8 mouse cellular contexts compared by ENCODE assay signal in genomic region chr19:10959085-10959977, GRCm38 (mm10). TPM values are rescaled to one million over a fixed set of nuclear protein-coding genes. Genes with fewer than 3 reads are reported as not detected.
DNase-seq lines count a peak whose midpoint lies in the region; ATAC-seq and TF ChIP-seq lines count a peak whose summit lies in the region.

No protein-coding gene starts in this region.

- peak; percentile 65 to 73 for DNase-seq in layer of hippocampus, adult 2 months (ENCODE audit: low spot score in 2 of 2)
- DNase-seq in layer of hippocampus, adult 9-11 months: no peak
- peak; percentile 46 to 68 for DNase-seq in cerebellum, postnatal 25 days
- peak; percentile 26 for DNase-seq in gastrocnemius, postnatal 25 days

- TF ChIP-seq POLR2A in ES-Bruce4 (IDR thresholded peaks at IDR 0.05; ENCODE audit: insufficient read depth, low read length): no peak

- ATAC-seq in kidney, embryonic 16.5 days (ENCODE audit: low FRiP score, low TSS enrichment): peak; percentile 61
- peak; percentile 93 for ATAC-seq in megakaryocyte progenitor cell, adult 5-6 weeks (replicated peaks; ENCODE audit: poor library complexity)
- ATAC-seq in stomach, embryonic 16.5 days (ENCODE audit: insufficient read depth, low FRiP score): peak; percentile 55; the same call in 1 of the 2 replicates

- H3K4me3 ChIP-seq in layer of hippocampus, adult 2 months: no peak overlapping the region
- H3K4me3 ChIP-seq in ES-Bruce4 (ENCODE audit: low read depth, low read length): no peak overlapping the region
- no peak overlapping the region for H3K4me3 ChIP-seq in kidney, embryonic 16.5 days (ENCODE audit: low read length)
- no peak overlapping the region for H3K4me3 ChIP-seq in stomach, embryonic 16.5 days (replicated peaks; ENCODE audit: low read length)

- TF ChIP-seq EP300 in ES-Bruce4 (IDR thresholded peaks at IDR 0.05; ENCODE audit: insufficient read depth, low read depth, low read length): no peak

- WGBS in kidney, embryonic 16.5 days: 37% methylated on average over 11 of the region's 11 CpGs
- whole genome bisulfite sequencing in stomach, embryonic 16.5 days: 31% methylated on average over 11 of the region's 11 CpGs

- H3K4me2 ChIP-seq in kidney, embryonic 16.5 days (replicated peaks; ENCODE audit: low read depth, low read length): no peak overlapping the region
- no peak overlapping the region for H3K4me2 ChIP-seq in stomach, embryonic 16.5 days (ENCODE audit: low read depth, low read length)

- no peaks in the 10 kb centered on the region for H3K27me3 ChIP-seq in ES-Bruce4 (ENCODE audit: control insufficient read depth, insufficient read depth, low read length, poor library complexity, severe bottlenecking)
- peaks cover 8% of the 10 kb centered on the region; the same call in 1 of the 2 replicates for H3K27me3 ChIP-seq in kidney, embryonic 16.5 days (ENCODE audit: insufficient read depth, low read length)
- H3K27me3 ChIP-seq in stomach, embryonic 16.5 days (ENCODE audit: control insufficient read depth, insufficient read depth, low read length): no peaks in the 10 kb centered on the region

- no peaks in the 10 kb centered on the region for H3K4me1 ChIP-seq in ES-Bruce4 (ENCODE audit: control insufficient read depth, insufficient read depth, low read length)
- no peaks in the 10 kb centered on the region for H3K4me1 ChIP-seq in kidney, embryonic 16.5 days (ENCODE audit: insufficient read depth, low read length)
- peaks cover 3% of the 10 kb centered on the region; the same call in 1 of the 2 replicates for H3K4me1 ChIP-seq in stomach, embryonic 16.5 days (ENCODE audit: control insufficient read depth, insufficient read depth, low read length)

- H3K27ac ChIP-seq in layer of hippocampus, adult 2 months: no peak overlapping the region
- no peak overlapping the region for H3K27ac ChIP-seq in ES-Bruce4 (ENCODE audit: insufficient read depth, low read length)
- no peak overlapping the region for H3K27ac ChIP-seq in kidney, embryonic 16.5 days (ENCODE audit: low read length)
- no peak overlapping the region for H3K27ac ChIP-seq in stomach, embryonic 16.5 days (ENCODE audit: low read length)

- H3K9ac ChIP-seq in ES-Bruce4 (ENCODE audit: low read depth, poor library complexity, severe bottlenecking): no peak overlapping the region
- no peak overlapping the region for H3K9ac ChIP-seq in kidney, embryonic 16.5 days (replicated peaks; ENCODE audit: low read length)
- 0 out of 2 replicates have a peak overlapping the region, but pooled peaks have one; percentile 21 for H3K9ac ChIP-seq in stomach, embryonic 16.5 days (ENCODE audit: low read length)

- no peaks in the 10 kb centered on the region for H3K36me3 ChIP-seq in ES-Bruce4 (ENCODE audit: control insufficient read depth, insufficient read depth, low read length, poor library complexity, severe bottlenecking)
- H3K36me3 ChIP-seq in kidney, embryonic 16.5 days (ENCODE audit: insufficient read depth, low read length): no peaks in the 10 kb centered on the region
- no peaks in the 10 kb centered on the region for H3K36me3 ChIP-seq in stomach, embryonic 16.5 days (ENCODE audit: control insufficient read depth, insufficient read depth, low read length)

- H3K9me3 ChIP-seq in ES-Bruce4 (replicated peaks; ENCODE audit: control insufficient read depth, insufficient read depth, low read length, poor library complexity, severe bottlenecking): no peaks in the 10 kb centered on the region
- no peaks in the 10 kb centered on the region for H3K9me3 ChIP-seq in kidney, embryonic 16.5 days (ENCODE audit: low read length)
- no peaks in the 10 kb centered on the region for H3K9me3 ChIP-seq in stomach, embryonic 16.5 days (replicated peaks; ENCODE audit: control insufficient read depth, low read length)

- TF ChIP-seq CTCF in layer of hippocampus, adult 2 months (conservative IDR thresholded peaks at IDR 0.05): peak; percentile 91
- peak; percentile 38 for TF ChIP-seq CTCF in ES-Bruce4 (IDR thresholded peaks at IDR 0.05; ENCODE audit: low read depth, low read length)

RNA-seq across cellular contexts. Expression of gene Ccdc86, which starts 10.3 kb away (rescaled TPM):
- total RNA-seq in layer of hippocampus, adult 2 months (2021): 1 to 10 TPM; 7.9 to 9.7 TPM
- 16.9 and 17.8 TPM in 2 replicates for polyA plus RNA-seq in ES-Bruce4 (2011; ENCODE audit: insufficient read depth, insufficient read length, low read depth, missing spikeins)
- total RNA-seq in gastrocnemius, postnatal 25 days (2021): 10 to 100 TPM; 10.5 to 15.5 TPM
- polyA plus RNA-seq in kidney, embryonic 16.5 days (2015; fragmentation: Nextera tagmentation; extraction: Ambion mirVana): 32.2 and 33.5 TPM in 2 replicates
- 28.1 and 31.0 TPM in 2 replicates for total RNA-seq in megakaryocyte progenitor cell, adult 5-6 weeks (2015)
- total RNA-seq in megakaryocyte progenitor cell, adult 5-6 weeks (2017): 17.6 and 20.5 TPM in 2 replicates
- polyA plus RNA-seq in stomach, embryonic 16.5 days (2015; fragmentation: Nextera tagmentation; extraction: Ambion mirVana): 23.8 and 27.5 TPM in 2 replicates

RNA-seq across cellular contexts. Expression of gene Ms4a10, which starts 15.1 kb away (rescaled TPM):
- total RNA-seq in layer of hippocampus, adult 2 months (2021): not detected
- polyA plus RNA-seq in ES-Bruce4 (2011; ENCODE audit: insufficient read depth, insufficient read length, low read depth, missing spikeins): not detected in 2 replicates
- total RNA-seq in gastrocnemius, postnatal 25 days (2021): not detected
- polyA plus RNA-seq in kidney, embryonic 16.5 days (2015; fragmentation: Nextera tagmentation; extraction: Ambion mirVana): not detected in 2 replicates
- not detected in 2 replicates for total RNA-seq in megakaryocyte progenitor cell, adult 5-6 weeks (2015)
- total RNA-seq in megakaryocyte progenitor cell, adult 5-6 weeks (2017): not detected in 2 replicates
- polyA plus RNA-seq in stomach, embryonic 16.5 days (2015; fragmentation: Nextera tagmentation; extraction: Ambion mirVana): 8.0 and 11.3 TPM in 2 replicates

RNA-seq across cellular contexts. Expression of gene Ptgdr2, which starts 22.4 kb away (rescaled TPM):
- under 1 TPM in 1 of 2 experiments, not detected in 1; 0.25 TPM for total RNA-seq in layer of hippocampus, adult 2 months (2021)
- polyA plus RNA-seq in ES-Bruce4 (2011; ENCODE audit: insufficient read depth, insufficient read length, low read depth, missing spikeins): not detected in 2 replicates
- not detected for total RNA-seq in gastrocnemius, postnatal 25 days (2021)
- 0.10 TPM in 1 of 2 replicates, not detected in the other for polyA plus RNA-seq in kidney, embryonic 16.5 days (2015; fragmentation: Nextera tagmentation; extraction: Ambion mirVana)
- 0.07 and 0.17 TPM in 2 replicates for total RNA-seq in megakaryocyte progenitor cell, adult 5-6 weeks (2015)
- total RNA-seq in megakaryocyte progenitor cell, adult 5-6 weeks (2017): 0.07 TPM in 1 of 2 replicates, not detected in the other
- not detected in 2 replicates for polyA plus RNA-seq in stomach, embryonic 16.5 days (2015; fragmentation: Nextera tagmentation; extraction: Ambion mirVana)

RNA-seq across cellular contexts. Expression of gene Ms4a15, which starts 33.7 kb away (rescaled TPM):
- not detected for total RNA-seq in layer of hippocampus, adult 2 months (2021)
- not detected in 2 replicates for polyA plus RNA-seq in ES-Bruce4 (2011; ENCODE audit: insufficient read depth, insufficient read length, low read depth, missing spikeins)
- total RNA-seq in gastrocnemius, postnatal 25 days (2021): not detected
- polyA plus RNA-seq in kidney, embryonic 16.5 days (2015; fragmentation: Nextera tagmentation; extraction: Ambion mirVana): not detected in 2 replicates
- total RNA-seq in megakaryocyte progenitor cell, adult 5-6 weeks (2015): not detected in 2 replicates
- total RNA-seq in megakaryocyte progenitor cell, adult 5-6 weeks (2017): not detected in 2 replicates
- not detected in 2 replicates for polyA plus RNA-seq in stomach, embryonic 16.5 days (2015; fragmentation: Nextera tagmentation; extraction: Ambion mirVana)

RNA-seq across cellular contexts. Expression of gene Zp1, which starts 38.9 kb away (rescaled TPM):
- total RNA-seq in layer of hippocampus, adult 2 months (2021): not detected
- polyA plus RNA-seq in ES-Bruce4 (2011; ENCODE audit: insufficient read depth, insufficient read length, low read depth, missing spikeins): not detected in 2 replicates
- total RNA-seq in gastrocnemius, postnatal 25 days (2021): not detected
- not detected in 2 replicates for polyA plus RNA-seq in kidney, embryonic 16.5 days (2015; fragmentation: Nextera tagmentation; extraction: Ambion mirVana)
- total RNA-seq in megakaryocyte progenitor cell, adult 5-6 weeks (2015): not detected in 2 replicates
- not detected in 2 replicates for total RNA-seq in megakaryocyte progenitor cell, adult 5-6 weeks (2017)
- not detected in 2 replicates for polyA plus RNA-seq in stomach, embryonic 16.5 days (2015; fragmentation: Nextera tagmentation; extraction: Ambion mirVana)
